Mouse (Mus musculus): ENCODE results near the gene 9930111J21Rik1. TPM values are rescaled to one million over a fixed set of nuclear protein-coding genes. Genes with fewer than 3 reads are reported as not detected.
A peak's percentile ranks its signal among the peaks of the same experiment; 100 is the strongest.
"Not testable (repeated sequence)": the region's sequence is repeated elsewhere in the genome, so short reads cannot be mapped to it uniquely, and the experiment has no call there.

9930111J21Rik1 gene
- total RNA-seq (2021): 1 to 10 TPM; 5.4 to 6.3 TPM

DNA sequence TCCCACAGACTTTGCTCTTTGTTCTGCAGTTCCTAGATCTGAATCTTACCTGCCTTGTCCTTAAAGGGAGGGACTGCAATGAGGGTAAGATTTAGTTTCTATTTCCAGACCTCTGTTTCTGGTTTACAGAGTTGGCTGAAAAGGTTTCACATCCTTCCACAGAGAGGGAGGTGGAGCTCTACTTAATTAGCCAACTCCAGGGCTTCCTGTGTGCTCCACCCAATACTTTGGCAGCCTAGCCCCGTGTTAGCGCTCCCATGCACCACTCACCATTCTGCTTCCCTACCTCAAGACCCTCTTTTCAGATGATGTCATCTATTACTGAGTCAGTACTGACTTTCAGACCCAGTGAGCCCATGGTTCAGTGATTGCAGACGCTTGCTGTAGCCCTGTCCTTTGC, at the start of gene 9930111J21Rik1:
Gene 9930111J21Rik1, minus strand, starts transcription at position 148 of the 400 bp plus-strand sequence.
- intact Hi-C loops (cut with DNase I); DNase-seq: not testable (repeated sequence)

DNA sequence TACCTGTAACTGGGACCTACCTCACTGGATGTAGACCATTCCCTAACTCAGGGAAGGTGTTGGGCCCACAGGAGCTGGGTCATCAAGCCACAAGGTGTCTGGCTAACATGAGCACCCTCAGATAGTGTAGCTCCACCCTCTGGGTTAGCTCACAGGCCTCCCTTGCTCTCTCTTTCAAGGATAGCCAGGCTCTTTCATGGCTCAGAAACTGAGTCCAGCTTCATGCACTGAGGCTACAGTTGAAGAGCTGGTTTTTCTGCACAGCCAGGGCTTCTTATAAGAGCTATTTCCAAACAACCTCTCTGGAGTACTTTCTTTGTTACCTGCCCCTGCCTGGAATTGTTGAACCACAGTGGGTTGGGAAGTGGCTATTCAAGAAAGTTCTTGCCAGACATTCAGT, 32.9 kb upstream of the 9930111J21Rik1 start:
- intact Hi-C loops (cut with DNase I); DNase-seq: not testable (repeated sequence)

DNA sequence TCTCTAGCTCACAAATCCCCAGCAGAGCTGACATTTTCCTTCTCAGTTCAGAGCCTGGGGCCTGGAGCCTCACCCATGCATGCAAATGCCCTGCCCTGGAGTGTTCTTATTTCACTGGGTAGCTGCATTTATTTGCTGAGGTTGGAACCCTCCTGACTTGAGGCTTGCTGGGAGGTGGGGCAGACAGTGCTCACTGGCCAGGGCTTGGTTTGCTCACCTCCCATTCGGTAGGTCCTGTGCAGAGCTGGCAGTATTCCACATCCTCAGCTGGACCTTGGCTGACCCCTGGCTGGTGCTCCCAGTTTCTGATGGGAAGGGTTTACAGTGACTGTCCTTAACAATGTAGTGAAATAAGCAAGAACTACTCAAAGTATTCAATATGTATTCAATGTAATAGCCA, 27.6 kb upstream of the 9930111J21Rik1 start:
- intact Hi-C loops (cut with DNase I); DNase-seq: not testable (repeated sequence)

DNA sequence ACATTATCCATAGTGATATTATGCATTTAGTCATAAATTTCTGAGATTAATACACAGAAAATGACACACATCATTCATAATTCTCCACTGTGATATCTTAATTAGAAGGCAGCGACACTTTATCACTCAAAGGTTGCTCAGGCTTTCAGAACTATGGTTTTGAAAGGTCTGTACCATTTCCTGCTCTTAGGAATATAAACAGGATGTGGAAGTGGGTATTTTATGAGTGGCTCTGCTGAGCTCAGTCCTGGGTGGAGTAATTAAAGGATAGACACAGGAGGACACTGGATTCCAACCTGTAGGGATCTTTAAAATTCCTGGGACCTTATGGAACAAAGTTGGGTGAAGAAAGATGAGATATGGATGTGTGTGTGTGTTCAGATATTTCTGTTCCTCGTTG, 27.1 kb upstream of the 9930111J21Rik1 start:
- DNase-seq; intact Hi-C loops (cut with DNase I): not testable (repeated sequence)

DNA sequence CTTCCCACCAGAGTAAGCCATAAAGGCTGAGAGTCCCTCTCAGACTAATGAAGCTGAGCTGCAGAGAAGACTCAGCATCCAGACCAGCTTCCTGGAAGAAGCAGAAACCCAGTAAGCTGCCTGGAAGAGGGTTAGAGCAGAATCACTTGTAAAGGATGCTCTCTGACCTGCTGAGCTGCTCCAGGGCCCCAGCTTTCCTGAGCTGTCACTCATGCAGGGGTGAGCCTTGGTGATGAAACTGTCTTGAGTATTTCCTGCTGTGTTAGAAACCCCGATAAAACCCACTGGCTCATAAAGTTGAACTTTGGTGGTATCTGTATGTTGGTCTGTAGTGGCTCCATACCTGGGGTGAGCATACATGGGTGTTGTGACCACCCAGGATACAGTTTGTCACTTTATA, 21.2 kb upstream of the 9930111J21Rik1 start:
- intact Hi-C loops (cut with DNase I); DNase-seq: not testable (repeated sequence)

DNA sequence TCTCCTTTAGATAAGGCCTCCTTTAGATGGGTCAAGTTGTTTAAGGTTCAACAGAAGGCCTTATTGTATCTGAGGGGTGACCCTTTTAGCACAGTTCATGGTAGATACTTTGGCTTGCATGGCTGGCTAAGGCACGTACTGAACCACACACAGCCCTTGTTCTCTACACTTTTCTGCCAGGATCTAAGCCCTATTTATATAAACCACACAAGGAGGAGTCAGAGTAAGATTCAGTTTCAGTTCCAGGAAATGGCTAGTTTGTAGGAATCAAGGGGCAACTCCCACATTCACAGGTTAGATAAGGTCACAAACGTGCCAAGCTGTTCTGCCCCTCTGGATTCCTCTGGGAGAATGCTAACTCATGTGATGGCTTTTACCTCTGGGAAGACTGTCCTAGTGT, 14.8 kb upstream of the 9930111J21Rik1 start, which contains the start of gene Tgtp1:
Gene Tgtp1, minus strand, starts transcription at position 155 of the 400 bp plus-strand sequence.
- DNase-seq; intact Hi-C loops (cut with DNase I): not testable (repeated sequence)

DNA sequence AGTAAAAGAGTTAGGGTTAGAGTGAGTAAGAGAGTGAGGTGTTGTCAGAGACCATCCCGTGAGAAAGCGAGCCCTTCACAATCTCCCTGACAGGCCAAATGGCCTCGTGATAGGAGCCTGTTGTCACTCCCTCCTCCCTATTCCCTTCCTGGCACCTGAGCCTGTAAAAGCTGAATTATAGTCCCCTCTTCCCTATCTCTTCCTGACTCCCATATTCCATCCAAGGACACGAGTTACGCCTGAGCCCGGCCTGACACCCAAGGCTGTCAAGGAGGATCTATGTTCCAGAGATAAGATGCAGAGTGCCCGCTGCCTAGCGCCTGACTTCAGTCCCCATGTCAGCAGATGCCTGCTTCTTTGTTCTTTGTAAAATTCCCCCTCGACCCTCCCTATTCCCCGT, 14.1 kb upstream of the 9930111J21Rik1 start:
- DNase-seq; intact Hi-C loops (cut with DNase I): not testable (repeated sequence)

DNA sequence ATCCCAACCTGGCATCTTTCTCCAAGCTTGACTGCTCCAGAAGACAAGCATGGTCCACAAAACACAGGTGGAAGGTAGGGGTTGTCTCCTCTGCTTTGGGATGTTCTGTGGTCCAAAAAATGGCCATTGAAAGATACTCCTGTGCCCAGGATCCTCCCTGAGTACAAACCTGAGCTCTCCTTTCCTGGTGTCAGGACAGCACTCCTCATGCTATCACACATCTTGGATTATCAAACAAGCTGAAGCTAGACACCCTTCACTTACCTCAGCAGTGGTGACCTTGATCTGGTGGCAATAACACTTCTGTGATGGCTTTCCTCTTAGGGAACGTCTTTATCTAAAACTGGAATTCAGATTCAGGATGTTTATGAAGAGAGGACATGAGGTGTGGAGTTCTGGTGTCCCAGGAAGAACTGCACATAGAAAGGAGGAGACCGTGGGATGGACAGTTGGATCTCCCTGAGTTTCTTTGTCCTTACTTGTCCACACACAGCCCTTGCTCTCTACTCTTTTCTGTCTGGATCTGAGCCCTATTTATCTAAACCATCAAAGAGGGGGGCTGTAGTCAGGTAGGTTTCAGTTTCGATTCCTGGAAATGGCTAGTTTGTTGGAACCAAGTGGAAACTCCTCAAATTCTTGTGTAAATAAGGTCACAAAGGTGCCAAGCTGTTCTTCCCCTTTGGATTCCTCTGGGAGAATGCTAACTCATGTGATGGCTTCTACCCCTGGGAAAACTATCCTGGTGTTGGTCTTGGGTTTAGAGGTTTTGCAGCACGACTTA, 12.7 kb upstream of the 9930111J21Rik1 start, which contains the start of gene Gm12185:
Gene Gm12185, minus strand, starts transcription at position 487 of the 781 bp plus-strand sequence.
- peak in 1 of 2 experiments; percentile 13 for DNase-seq

DNA sequence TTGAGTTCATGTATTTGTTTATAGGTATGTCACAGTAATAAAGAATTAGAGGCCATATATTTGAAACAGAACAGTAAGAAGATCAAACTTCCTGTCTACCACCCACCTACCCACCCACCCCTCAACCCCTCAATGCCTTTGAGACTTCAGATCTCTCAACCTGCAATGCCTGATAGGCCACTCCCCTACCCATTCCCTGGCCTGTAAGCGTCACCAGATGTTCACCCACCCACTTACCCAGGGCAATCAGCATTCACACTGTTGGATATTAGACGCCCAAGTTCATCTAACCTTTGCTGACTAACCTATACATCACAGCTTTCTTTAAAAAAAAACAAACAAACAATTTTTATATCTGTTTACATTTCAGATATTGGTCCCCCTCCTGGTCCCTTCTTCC, 10.8 kb upstream of the 9930111J21Rik1 start:
- DNase-seq; intact Hi-C loops (cut with DNase I): not testable (repeated sequence)

More for the DNA sequence above, 12.7 kb upstream of the 9930111J21Rik1 start, which contains the start of gene Gm12185:
- intact Hi-C loops (cut with DNase I): not testable (repeated sequence)

DNA sequence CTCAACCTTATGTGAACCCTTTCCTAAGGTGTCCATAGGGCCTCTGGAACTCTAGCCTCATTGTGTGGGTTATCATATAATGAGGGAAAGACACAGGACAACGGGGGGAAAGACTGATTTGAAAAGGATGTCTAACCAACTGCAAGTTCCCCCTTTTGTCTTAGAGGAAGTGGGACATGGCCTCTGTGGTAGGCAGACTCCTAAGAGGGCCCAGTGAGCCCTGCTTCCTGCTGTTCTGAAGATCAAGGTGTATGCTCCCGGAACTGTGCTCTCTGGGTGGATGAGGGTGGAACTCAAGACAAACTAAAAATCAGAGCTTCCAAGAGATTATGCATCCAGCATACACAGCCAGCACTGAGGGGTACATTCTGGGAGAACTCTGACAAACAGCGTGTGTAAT, 9.0 kb upstream of the 9930111J21Rik1 start:
- intact Hi-C loops (cut with DNase I); DNase-seq: not testable (repeated sequence)

DNA sequence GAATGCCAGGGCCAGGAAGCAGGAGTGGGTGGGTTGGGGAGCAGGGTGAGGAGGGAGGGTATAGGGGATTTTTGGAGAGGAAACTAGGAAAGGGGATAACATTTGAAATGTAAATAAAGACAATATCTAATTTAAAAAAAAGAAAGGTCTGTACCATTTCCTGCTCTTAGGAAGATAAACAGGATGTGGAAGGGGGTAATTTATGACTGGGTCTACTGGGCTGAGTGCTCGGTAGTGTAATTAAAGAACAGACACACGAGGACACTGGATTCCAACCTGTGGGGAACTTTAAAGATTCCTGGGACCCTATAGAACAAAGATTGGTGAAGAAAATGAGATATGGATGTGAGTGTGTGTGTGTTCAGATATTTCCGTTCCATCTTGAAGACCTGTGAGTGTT, 3.6 kb upstream of the 9930111J21Rik1 start:
- intact Hi-C loops (cut with DNase I): not testable (repeated sequence)

DNA sequence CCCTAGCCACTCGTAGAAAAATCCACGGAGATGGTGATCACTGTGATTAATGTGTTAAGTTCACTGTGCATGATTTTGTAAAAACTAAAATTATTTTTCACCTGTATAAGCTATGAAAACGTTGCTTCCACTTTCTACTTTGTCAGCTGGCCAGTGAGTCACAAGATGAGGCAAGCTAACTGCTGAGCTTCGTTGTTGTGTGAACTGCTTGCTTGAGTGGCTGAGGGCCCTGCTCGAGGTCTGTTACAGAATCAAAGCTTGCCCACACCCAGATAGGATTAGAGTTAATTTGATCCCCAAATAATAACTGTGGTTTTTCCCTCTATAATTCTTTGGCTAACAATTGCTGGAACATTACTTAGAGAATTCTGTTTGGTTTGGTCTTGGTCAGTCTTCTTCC, 854 bp upstream of the 9930111J21Rik1 start:
- intact Hi-C loops (cut with DNase I); DNase-seq: not testable (repeated sequence)

More for the DNA sequence above, 3.6 kb upstream of the 9930111J21Rik1 start:
- DNase-seq: not testable (repeated sequence)

DNA sequence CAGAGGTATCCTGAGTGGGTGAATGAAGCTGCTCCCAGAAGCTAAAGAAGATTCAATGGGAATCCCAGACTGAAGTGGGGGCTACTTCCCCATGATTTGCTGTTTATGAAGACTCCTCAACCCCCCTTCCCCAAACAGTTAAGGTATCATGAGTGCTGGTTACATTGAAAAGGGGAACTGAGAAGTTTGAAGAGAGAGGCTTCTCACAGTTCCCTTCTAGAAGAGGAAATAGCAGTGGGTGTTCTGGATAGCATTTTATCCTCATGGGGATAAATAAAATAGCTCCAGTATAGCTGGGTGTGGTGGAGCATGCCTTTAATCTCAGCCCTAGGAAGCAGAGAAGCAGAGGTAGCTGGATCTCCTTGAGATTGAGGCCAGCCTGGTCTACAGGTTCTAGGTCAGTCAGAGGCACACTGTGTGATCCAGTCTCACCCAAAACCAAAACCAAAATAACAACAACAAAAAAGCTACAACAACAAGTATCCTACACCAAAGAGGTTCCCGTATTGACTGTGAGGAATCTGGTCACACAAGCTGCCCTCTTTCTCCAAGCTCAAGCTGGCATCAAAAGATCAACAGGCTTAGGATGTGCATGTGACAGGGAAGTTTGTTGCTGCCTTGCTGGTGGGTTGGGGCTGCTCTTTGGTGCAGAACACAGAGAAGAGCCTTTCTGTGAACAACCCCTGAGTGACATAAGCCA, 808 bp downstream of the 9930111J21Rik1 start, which contains the start of gene Olfr56:
Gene Olfr56, plus strand, starts transcription at position 650 of the 700 bp plus-strand sequence.
- DNase-seq; intact Hi-C loops (cut with DNase I): not testable (repeated sequence)

DNA sequence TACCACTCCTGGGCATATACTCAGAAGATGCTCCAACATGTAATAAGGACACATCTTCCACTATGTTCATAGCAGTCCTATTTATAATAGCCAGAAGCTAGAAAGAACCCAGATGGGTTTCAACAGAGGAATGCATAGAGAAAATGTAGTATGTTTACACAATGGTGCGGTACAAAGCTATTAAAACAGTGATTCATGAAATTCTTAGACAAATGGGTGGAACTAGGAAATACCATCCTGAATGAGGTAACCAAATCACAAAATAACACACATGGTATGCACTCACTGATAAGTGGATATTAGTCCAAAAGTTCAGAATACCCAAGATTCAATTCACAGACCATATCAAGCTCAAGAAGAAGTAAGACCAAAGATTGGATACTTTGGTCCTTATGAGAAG, 4.5 kb downstream of the 9930111J21Rik1 start:
- DNase-seq; intact Hi-C loops (cut with DNase I): not testable (repeated sequence)

DNA sequence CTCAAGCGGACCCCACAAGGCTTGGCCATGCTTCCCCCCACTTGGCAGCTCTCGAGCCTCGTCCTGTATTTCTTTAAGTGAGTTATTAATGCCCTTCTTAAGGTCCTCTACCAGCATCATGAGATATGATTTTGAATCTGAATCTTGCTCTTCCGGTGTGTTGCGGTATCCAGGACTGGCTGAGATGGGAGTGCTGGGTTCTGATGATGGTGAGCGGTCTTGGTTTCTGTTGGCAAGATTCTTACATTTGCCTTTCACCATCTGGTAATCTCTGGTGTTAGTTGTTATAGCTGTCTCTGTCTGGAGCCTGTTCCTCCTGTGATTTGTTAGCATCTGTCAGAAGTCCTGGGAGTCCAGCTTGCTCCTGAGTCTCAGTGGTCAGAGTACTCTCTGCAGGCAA, 33.1 kb downstream of the 9930111J21Rik1 start, which contains the start of gene Psme2b:
Gene Psme2b, minus strand, starts transcription at position 101 of the 400 bp plus-strand sequence.
- intact Hi-C loops (cut with DNase I); DNase-seq: not testable (repeated sequence)

DNA sequence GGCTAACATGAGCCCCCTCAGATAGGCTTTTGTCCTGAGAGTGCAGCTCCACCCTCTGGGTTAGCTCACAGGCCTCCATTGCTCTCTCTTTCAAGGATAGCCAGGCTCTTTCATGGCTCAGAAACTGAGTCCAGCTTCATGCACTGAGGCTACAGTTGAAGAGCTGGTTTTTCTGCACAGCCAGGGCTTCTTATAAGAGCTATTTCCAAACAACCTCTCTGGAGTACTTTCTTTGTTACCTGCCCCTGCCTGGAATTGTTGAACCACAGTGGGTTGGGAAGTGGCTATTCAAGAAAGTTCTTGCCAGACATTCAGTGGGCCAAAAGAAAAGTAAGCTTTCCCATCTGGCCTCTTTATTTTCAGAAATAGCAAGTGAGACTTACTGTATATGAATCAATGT, 39.9 kb downstream of the 9930111J21Rik1 start:
- intact Hi-C loops (cut with DNase I); DNase-seq: not testable (repeated sequence)

DNA sequence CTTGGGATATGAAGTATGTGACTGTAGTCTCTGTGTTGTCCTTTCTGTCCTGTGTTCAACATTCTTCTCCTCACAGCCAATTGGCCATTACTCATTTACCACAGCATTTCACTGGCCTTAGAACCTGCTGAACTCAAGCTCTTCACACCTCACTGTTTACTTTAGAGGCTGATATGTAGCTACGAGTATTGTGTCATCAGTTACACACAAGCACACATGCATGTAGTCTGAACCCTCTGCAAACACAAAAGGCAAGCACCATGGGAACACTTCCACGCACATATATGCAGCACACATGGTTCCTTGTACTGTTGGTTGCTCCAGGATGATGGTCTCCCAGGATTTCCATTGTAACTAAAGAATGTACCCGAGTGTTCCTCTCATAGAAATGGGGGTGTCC, 43.9 kb downstream of the 9930111J21Rik1 start:
- DNase-seq; intact Hi-C loops (cut with DNase I): not testable (repeated sequence)

DNA sequence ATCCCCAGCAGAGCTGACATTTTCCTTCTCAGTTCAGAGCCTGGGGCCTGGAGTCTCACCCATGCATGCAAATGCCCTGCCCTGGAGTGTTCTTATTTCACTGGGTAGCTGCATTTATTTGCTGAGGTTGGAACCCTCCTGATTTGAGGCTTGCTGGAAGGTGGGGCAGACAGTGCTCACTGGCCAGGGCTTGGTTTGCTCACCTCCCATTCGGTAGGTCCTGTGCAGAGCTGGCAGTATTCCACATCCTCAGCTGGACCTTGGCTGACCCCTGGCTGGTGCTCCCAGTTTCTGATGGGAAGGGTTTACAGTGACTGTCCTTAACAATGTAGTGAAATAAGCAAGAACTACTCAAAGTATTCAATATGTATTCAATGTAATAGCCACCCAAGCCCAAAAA, 45.3 kb downstream of the 9930111J21Rik1 start:
- not testable (repeated sequence) for DNase-seq

DNA sequence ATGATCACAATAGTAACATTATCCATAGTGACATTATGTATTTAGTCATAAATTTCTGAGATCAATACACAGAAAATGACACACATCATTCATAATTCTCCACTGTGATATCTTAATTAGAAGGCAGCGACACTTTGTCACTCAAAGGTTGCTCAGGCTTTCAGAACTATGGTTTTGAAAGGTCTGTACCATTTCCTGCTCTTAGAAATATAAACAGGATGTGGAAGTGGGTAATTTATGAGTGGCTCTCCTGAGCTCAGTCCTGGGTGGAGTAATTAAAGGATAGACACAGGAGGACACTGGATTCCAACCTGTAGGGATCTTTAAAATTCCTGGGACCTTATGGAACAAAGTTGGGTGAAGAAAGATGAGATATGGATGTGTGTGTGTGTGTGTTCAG, 45.8 kb downstream of the 9930111J21Rik1 start:
- DNase-seq; intact Hi-C loops (cut with DNase I): not testable (repeated sequence)

More for the DNA sequence above, 45.3 kb downstream of the 9930111J21Rik1 start:
- intact Hi-C loops (cut with DNase I): not testable (repeated sequence)

DNA sequence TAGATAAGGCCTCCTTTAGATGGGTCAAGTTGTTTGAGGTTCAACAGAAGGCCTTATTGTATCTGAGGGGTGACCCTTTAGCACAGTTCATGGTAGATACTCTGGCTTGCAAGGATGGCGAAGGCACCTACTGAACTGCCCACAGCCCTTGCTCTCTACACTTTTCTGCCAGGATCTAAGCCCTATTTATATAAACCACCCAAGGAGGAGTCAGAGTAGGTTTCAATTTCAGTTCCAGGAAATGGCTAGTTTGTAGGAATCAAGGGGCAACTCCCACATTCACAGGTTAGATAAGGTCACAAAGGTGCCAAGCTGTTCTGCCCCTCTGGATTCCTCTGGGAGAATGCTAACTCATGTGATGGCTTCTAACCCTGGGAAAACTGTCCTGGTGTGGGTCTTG, 51.1 kb downstream of the 9930111J21Rik1 start:
- DNase-seq; intact Hi-C loops (cut with DNase I): not testable (repeated sequence)

DNA sequence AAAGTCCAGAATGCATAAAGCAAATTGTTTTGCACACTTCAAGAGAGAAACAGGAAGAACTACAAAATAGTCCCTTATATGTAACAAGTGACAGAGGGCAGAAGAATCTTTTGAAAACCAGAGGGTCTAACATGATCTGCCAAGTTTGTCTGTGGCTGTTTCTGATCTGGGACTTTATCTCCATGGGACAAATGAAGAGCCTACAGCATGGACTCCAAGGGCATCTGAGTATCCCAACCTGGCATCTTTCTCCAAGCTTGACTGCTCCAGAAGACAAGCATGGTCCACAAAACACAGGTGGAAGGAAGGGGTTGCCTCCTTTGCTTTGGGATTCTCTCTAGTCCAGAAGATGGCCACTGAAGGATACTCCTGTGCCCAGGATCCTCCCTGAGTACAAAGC, 52.8 kb downstream of the 9930111J21Rik1 start:
- intact Hi-C loops (cut with DNase I); DNase-seq: not testable (repeated sequence)

Measured in heart, postnatal 36 days (tissue).